Mouse (Mus musculus) lung, adult 2 months (tissue): ENCODE measurements around the gene Med31.

Experiments used
- CTCF ChIP-seq: fragments of 200-500 bp; IDR thresholded peaks from 2 replicates; pipeline ENCODE4 v1.5.1; 2011; ENCODE audit warnings: mild to moderate bottlenecking, low read length, control low read depth; ENCODE audit not compliant: insufficient read depth
- POLR2A ChIP-seq: fragments of 200-500 bp; IDR thresholded peaks from 2 replicates; pipeline ENCODE4 v1.6.1; 2011; ENCODE audit warnings: low read depth, mild to moderate bottlenecking, control low read depth, low read length, borderline replicate concordance; ENCODE audit errors: extremely low read depth

DNA sequence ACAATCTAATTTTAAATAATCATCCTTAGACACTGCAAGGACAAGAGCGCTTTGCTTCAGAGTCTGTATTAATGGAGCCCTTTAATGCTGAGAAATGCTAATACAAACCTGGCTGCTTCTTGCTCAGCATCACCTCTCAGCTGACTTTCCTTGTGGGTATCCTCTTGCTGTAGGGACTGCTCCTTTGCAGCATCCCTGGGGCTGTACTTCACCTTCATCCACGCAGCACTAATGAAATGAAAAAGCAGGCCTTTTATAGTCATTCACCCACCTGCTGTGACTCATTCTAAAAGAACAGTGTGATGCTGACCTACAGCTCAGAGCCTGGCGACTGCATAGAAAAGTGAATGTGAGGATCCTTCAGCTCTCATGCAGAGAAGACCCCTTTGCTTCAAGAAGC, 38.8 kb downstream of the Med31 start:
- no peak for TF ChIP-seq CTCF
- TF ChIP-seq POLR2A, result no peak
